Mouse (Mus musculus) G1E (cell line): ENCODE results near the gene Acadvl. TPM values are rescaled to one million over a fixed set of nuclear protein-coding genes. Genes with fewer than 3 reads are reported as not detected.

Source experiments
- ATAC-seq: 2 replicates; pipeline ENCODE4 v1.8.0; 2016; ENCODE audit warnings: mild to moderate bottlenecking; ENCODE audit not compliant: insufficient number of reproducible peaks, poor library complexity, low FRiP score, severe bottlenecking; ENCODE audit errors: extremely low read depth
- DNase-seq: peaks from one replicate; pipeline ENCODE4 v3.0.0; 2012; ENCODE audit warnings: low spot score
- H3K27me3 ChIP-seq: 2 replicates; pipeline ENCODE4 v1.6.1; 2012; ENCODE audit warnings: mild to moderate bottlenecking, low read length, inconsistent platforms; ENCODE audit not compliant: insufficient read depth
- H3K36me3 ChIP-seq: replicated peaks from 2 replicates; pipeline ENCODE3; 2012; ENCODE audit warnings: mild to moderate bottlenecking, inconsistent platforms
- H3K4me1 ChIP-seq: 2 replicates; pipeline ENCODE4 v1.6.1; 2012; ENCODE audit warnings: low read depth, low read length, inconsistent platforms, mixed read lengths; ENCODE audit not compliant: insufficient read depth
- H3K4me3 ChIP-seq: 2 replicates; pipeline ENCODE4 v1.5.1; 2012; ENCODE audit warnings: low read depth, mild to moderate bottlenecking, inconsistent platforms, low read length, moderate library complexity, mixed read lengths
- H3K9me3 ChIP-seq: replicated peaks from 2 replicates; pipeline ENCODE4 v1.6.1; 2012; ENCODE audit warnings: inconsistent platforms
- CTCF ChIP-seq: IDR thresholded peaks from 2 replicates; pipeline ENCODE4 v1.5.1; 2012; ENCODE audit warnings: low read depth, low read length, inconsistent platforms, mixed read lengths
- GATA1 ChIP-seq: IDR thresholded peaks from 2 replicates; pipeline ENCODE4 v1.6.1; 2012; ENCODE audit warnings: borderline replicate concordance, low read length, inconsistent platforms, mixed read lengths
- GATA2 ChIP-seq: IDR thresholded peaks from 2 replicates; pipeline ENCODE4 v1.6.1; 2012; ENCODE audit warnings: low read depth, low read length, inconsistent platforms, borderline replicate concordance
- POLR2AphosphoS5 ChIP-seq: IDR thresholded peaks from 2 replicates; pipeline ENCODE4 v1.6.1; 2012; ENCODE audit warnings: low read depth, low read length, inconsistent platforms; ENCODE audit not compliant: insufficient replicate concordance
- TAL1 ChIP-seq: conservative IDR thresholded peaks from 2 replicates; pipeline ENCODE4 v1.6.1; 2012; ENCODE audit warnings: low read depth, low read length, inconsistent platforms, mixed read lengths
- polyA plus RNA-seq: library from polyadenylated mRNA; stranded (reverse); fragments of >175 nt; gene quantifications from 2 replicates; pipeline ENCODE4 v1.2.3, GENCODE M21; 2012
- total RNA-seq, 2 experiments: library from RNA; stranded (forward) in 1 of 2; stranded (reverse) in 1 of 2; fragments of 200-1000 nt in 1 of 2; fragments of >200 nt in 1 of 2; fragmentation: Nextera tagmentation in 1 of 2; gene quantifications; 2 replicates each; pipeline ENCODE4 v1.2.3; 2014 to 2017

Acadvl gene
- total and polyA plus RNA-seq, 3 experiments = 16.3 to 31.7 (median 16.3) TPM

GRCm38 (mm10) chr11:70053156-70053555, 37.9 kb upstream of the Acadvl start:
- ATAC-seq = no peak
- Histone ChIP-seq H3K27me3 (peaks cover 44% of the 10 kb centered on the region), H3K36me3 (no peaks in the 10 kb centered on the region), H3K4me3 (no peak overlapping the region), H3K9me3 (no peaks in the 10 kb centered on the region), H3K4me1 (peaks cover 6% of the 10 kb centered on the region)
- TF ChIP-seq CTCF (no peak), GATA2 (no peak), TAL1 (no peak)
- DNase-seq = no peak

- no peak overlapping the region for H3K4me3 ChIP-seq
- no peaks in the 10 kb centered on the region for H3K9me3 ChIP-seq
- no peak for DNase-seq
- no peaks in the 10 kb centered on the region for H3K4me1 ChIP-seq
- no peaks in the 10 kb centered on the region for H3K36me3 ChIP-seq
- H3K27me3 ChIP-seq = peaks cover 33% of the 10 kb centered on the region
- no peak for ATAC-seq
- TF ChIP-seq CTCF (peak; percentile 40), GATA2 (no peak), POLR2AphosphoS5 (no peak), GATA1 (no peak), TAL1 (no peak)
These were observed 34.6 kb upstream of the Acadvl start for GRCm38 (mm10) chr11:70049816-70050215.

DNA sequence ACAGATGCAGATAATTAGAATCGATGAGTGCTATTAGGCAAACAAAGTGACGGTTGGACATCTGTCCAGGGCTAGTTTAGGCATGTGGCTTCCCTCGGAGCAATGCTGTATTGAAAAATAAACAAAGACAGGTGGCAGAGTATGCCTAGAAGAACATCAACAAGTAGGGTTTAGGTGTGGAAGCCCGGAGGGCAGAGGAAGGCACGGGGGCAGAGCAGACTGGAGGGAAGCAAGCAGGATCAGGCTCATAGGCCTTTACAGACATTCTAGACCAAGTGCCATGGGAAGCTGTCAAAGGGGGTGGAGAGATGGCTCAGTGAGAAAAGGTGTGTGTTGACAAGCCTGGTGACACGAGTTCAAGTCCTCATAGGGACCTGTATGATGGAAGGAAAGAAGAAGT, 34.2 kb upstream of the Acadvl start:
- TF ChIP-seq TAL1 (no peak), POLR2AphosphoS5 (no peak), GATA2 (no peak), CTCF (no peak), GATA1 (no peak)
- no peak for ATAC-seq

GRCm38 (mm10) chr11:70045435-70045834, 30.2 kb upstream of the Acadvl start:
- peaks cover 20% of the 10 kb centered on the region; the same call in 1 of the 2 replicates for H3K27me3 ChIP-seq
- H3K4me3 ChIP-seq = no peak overlapping the region
- no peaks in the 10 kb centered on the region for H3K4me1 ChIP-seq
- TF ChIP-seq GATA2 = no peak
- TF ChIP-seq CTCF = no peak
- no peak for TF ChIP-seq GATA1
- DNase-seq = no peak
- no peaks in the 10 kb centered on the region for H3K9me3 ChIP-seq
- no peaks in the 10 kb centered on the region for H3K36me3 ChIP-seq
- ATAC-seq = no peak

More for the DNA sequence above, 34.2 kb upstream of the Acadvl start:
- DNase-seq = no peak
- H3K27me3 ChIP-seq = peaks cover 31% of the 10 kb centered on the region
- no peaks in the 10 kb centered on the region for H3K4me1 ChIP-seq
- H3K36me3 ChIP-seq = no peaks in the 10 kb centered on the region
- no peak overlapping the region for H3K4me3 ChIP-seq
- no peaks in the 10 kb centered on the region for H3K9me3 ChIP-seq

DNA sequence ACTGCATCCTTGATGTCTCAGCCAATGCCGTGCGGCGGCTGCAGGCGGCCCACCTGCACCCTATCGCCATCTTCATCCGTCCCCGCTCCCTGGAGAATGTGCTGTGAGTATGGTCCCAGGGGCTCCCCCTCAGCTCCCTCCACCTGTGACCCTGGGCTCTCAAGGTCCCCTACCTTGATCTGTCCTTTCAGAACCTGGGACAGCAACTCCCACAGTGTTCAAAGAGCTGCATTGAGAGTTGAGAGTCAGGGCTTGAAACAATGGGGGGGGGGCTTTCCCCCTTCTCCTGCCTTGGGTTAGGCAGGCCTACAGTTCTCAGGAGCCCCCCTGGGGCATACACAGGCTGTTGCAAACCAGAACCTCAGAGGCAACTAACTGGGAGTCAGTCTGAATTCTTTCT, 28.5 kb upstream of the Acadvl start:
- Histone ChIP-seq H3K9me3 (no peaks in the 10 kb centered on the region), H3K4me3 (no peak overlapping the region), H3K27me3 (peaks cover 22% of the 10 kb centered on the region; the same call in 1 of the 2 replicates), H3K36me3 (no peaks in the 10 kb centered on the region), H3K4me1 (no peaks in the 10 kb centered on the region)
- no peak for TF ChIP-seq GATA1
- ATAC-seq (no peak), DNase-seq (no peak)

- no peaks in the 10 kb centered on the region for H3K9me3 ChIP-seq
- DNase-seq = no peak
- H3K36me3 ChIP-seq = no peaks in the 10 kb centered on the region
- peaks cover 22% of the 10 kb centered on the region; the same call in 1 of the 2 replicates for H3K27me3 ChIP-seq
- no peak overlapping the region for H3K4me3 ChIP-seq
- TF ChIP-seq GATA1 = no peak
- no peak for TF ChIP-seq POLR2AphosphoS5
- TF ChIP-seq TAL1 = no peak
- no peak for TF ChIP-seq GATA2
- TF ChIP-seq CTCF = no peak
- no peak for ATAC-seq
- H3K4me1 ChIP-seq = 0 out of 2 replicates have a peak, but pooled peaks cover 5% of the 10 kb centered on the region
These were observed 27.3 kb upstream of the Acadvl start for GRCm38 (mm10) chr11:70042309-70043085.

DNA sequence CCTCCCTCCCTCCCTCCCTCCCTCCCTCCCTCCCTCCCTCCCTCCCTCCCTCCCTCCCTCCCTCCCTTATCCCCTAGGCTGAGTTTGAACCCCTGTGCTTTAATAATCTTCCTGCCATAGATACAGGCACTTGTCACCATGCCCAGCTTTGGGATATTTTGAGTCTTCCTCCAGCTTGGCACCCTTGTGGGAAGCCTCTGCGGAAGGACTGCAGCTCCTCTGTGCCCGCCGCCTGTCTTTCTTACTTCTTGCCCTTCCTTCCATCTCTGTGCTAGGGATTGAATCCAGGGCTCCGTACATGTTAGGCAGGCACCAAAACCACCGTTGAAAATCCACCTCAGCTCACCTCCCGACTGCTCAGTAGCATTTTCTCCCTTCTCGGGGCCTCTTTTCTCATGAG, 25.0 kb upstream of the Acadvl start:
- no peak for ATAC-seq
- peaks cover 21% of the 10 kb centered on the region; the same call in 1 of the 2 replicates for H3K27me3 ChIP-seq

More for the DNA sequence above, 25.0 kb upstream of the Acadvl start:
- Histone ChIP-seq H3K4me1 (0 out of 2 replicates have a peak, but pooled peaks cover 5% of the 10 kb centered on the region), H3K36me3 (no peaks in the 10 kb centered on the region), H3K9me3 (no peaks in the 10 kb centered on the region), H3K4me3 (no peak overlapping the region)
- TF ChIP-seq GATA1 = no peak
- TF ChIP-seq POLR2AphosphoS5 = no peak
- no peak for TF ChIP-seq TAL1
- TF ChIP-seq GATA2 = no peak
- TF ChIP-seq CTCF = no peak
- DNase-seq = no peak
